Mouse (Mus musculus): ENCODE data around the gene Gstt3. TPM values are rescaled to one million over a fixed set of nuclear protein-coding genes. Genes with fewer than 3 reads are reported as not detected.

Gstt3 gene
- polyA plus RNA-seq, 1 experiment from 2014 or later, result 15.4 TPM

DNA sequence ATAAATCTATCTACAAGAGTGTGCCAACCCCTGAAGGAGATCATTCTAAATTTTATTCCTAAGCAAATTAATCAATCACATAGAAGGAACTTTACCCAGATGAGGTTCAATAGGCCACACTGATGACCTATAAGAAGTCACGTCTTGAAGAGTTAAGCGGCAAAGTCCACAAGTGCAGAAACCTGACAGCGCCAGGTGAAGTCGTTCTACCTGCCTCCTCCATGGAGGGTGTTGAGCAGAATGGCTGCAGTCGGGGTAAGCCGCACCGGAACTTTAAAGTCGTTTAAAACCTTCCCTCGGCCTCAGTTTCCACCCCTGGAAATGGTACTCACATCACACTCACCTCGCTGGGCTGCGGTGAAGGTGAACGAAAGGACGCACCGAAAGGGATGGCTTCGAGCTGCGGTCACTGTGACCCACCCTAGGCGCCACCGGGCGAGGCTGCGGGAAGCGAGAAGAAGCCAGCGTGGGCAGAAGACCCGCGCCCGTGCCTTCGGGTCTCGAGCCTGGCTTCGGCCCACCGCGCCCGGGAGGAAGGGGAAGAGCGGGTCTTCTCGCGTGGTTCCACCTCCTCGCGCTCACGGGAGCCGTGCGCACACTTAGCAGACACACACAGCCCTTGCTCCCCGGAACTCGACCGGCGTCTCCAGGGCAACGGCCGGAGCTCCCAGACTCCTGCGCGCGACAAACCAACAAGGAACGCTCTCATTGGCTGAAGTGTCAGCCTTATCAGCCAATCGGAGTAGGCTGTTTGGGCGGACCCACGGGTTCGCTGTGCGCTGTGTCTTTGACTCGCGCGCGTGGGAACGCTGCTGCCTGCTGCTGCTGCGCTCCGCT is 17.3 kb downstream of the Gstt3 start, which contains the start of gene Cabin1:
Gene Cabin1, minus strand, starts transcription at position 660 of the 837 bp plus-strand sequence.
- H3K9me3 ChIP-seq (replicated peaks), result no peaks in the 10 kb centered on the region
- peak within 1 kb of the TSS; percentile 78 for H3K4me3 ChIP-seq (replicated peaks)
- WGBS (ENCODE audit: insufficient replicate concordance), result under 1% methylated on average over 61 of the region's 61 CpGs
- no peaks in the 10 kb centered on the region for H3K27me3 ChIP-seq
- peak; percentile 94 for ATAC-seq (ENCODE audit: insufficient read depth)
- H3K36me3 ChIP-seq (replicated peaks), result peaks cover 29% of the 10 kb centered on the region
- peak within 1 kb of the TSS; percentile 79 for H3K9ac ChIP-seq
- peaks cover 45% of the 10 kb centered on the region for H3K4me1 ChIP-seq (replicated peaks)
- peak within 1 kb of the TSS; percentile 93 for H3K27ac ChIP-seq (replicated peaks)
- peak within 1 kb of the TSS; percentile 89 for H3K4me2 ChIP-seq

DNA sequence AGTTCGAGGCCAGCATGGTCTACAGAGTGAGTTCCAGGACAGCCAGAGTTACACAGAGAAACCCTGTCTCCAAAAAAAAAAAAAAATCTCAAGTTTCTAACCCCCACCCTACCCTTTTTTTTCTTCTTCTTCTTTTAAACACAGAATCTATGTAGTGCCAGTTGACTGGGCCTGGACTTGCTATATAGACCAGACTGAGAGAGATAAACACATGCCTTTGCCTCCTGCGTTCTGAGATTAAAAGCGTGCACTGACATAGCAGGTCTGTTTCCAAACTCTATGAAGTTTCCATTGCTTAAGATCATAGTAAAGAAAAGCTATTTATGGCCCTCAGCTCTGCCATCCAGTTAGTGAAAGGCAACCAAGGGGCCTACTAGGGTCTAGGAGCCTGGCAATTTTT is 18.8 kb downstream of the Gstt3 start:
- ATAC-seq (ENCODE audit: insufficient read depth), result peak; percentile 21; the same call in 1 of the 2 replicates
- Histone ChIP-seq H3K4me2 (peak overlapping the region; percentile 89), H3K27ac (replicated peaks) (peak overlapping the region; percentile 90)

DNA sequence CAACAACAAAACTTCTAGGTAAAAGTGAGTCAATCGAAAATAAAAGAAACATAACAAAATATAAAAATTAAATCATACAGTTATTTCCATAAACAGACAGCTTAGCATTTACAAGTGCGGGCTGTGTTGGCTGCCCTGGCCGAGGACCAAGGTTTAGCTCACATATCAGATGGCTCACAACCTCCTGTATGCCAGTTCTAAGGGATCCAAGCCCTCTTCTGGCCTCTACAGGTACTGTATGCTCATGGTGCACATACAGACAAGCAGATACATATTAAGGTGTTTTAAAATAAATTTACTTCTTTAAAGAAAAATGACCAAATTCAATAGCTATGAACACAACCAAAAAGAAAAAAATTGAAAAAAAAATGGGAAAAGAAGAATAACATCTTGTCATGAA is 20.9 kb downstream of the Gstt3 start:
- 83% methylated on average over 3 of the region's 3 CpGs for WGBS (ENCODE audit: insufficient replicate concordance)
- H3K4me2 ChIP-seq, result no peak overlapping the region
- H3K4me1 ChIP-seq (replicated peaks), result peaks cover 29% of the 10 kb centered on the region
- H3K9me3 ChIP-seq (replicated peaks), result no peaks in the 10 kb centered on the region
- no peak for ATAC-seq (ENCODE audit: insufficient read depth)
- no peak overlapping the region for H3K27ac ChIP-seq (replicated peaks)
- no peak overlapping the region for H3K9ac ChIP-seq
- no peaks in the 10 kb centered on the region for H3K27me3 ChIP-seq
- no peak overlapping the region for H3K4me3 ChIP-seq (replicated peaks)
- H3K36me3 ChIP-seq (replicated peaks), result peaks cover 58% of the 10 kb centered on the region

More for the DNA sequence above, 18.8 kb downstream of the Gstt3 start:
- Histone ChIP-seq H3K27me3 (no peaks in the 10 kb centered on the region), H3K4me3 (replicated peaks) (peak overlapping the region; percentile 50), H3K9me3 (replicated peaks) (no peaks in the 10 kb centered on the region), H3K4me1 (replicated peaks) (peaks cover 42% of the 10 kb centered on the region), H3K36me3 (replicated peaks) (peaks cover 44% of the 10 kb centered on the region), H3K9ac (peak overlapping the region; percentile 20; the same call in 1 of the 2 replicates)
- WGBS (ENCODE audit: insufficient replicate concordance), result 40% methylated on average over 3 of the region's 3 CpGs

DNA sequence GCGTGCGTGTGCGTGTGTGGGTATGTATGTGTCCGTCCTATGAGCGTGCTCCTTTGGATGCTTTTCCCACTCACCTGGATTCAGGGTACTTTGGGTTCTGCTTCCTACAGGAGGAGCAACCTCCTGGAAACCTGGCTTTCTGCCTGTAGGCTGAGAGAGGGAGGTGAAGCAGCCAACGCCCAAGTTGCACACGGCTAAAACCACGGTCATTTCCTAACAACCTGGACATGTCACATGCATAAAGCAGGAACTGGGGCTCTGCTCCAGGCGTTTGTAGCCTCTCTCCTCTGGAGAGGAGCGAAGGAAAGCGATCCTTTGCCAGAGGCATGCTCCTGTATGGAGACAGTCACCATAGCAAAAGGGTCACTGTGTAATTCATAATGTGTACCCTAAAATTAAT is 24.5 kb downstream of the Gstt3 start:
- peaks cover 92% of the 10 kb centered on the region for H3K36me3 ChIP-seq (replicated peaks)
- H3K27me3 ChIP-seq, result no peaks in the 10 kb centered on the region
- no peak for ATAC-seq (ENCODE audit: insufficient read depth)
- H3K27ac ChIP-seq (replicated peaks), result no peak overlapping the region
- 81% methylated on average over 11 of the region's 11 CpGs for WGBS (ENCODE audit: insufficient replicate concordance)
- no peak overlapping the region for H3K4me3 ChIP-seq (replicated peaks)
- H3K9ac ChIP-seq, result no peak overlapping the region
- peaks cover 5% of the 10 kb centered on the region for H3K4me1 ChIP-seq (replicated peaks)
- no peaks in the 10 kb centered on the region for H3K9me3 ChIP-seq (replicated peaks)
- no peak overlapping the region for H3K4me2 ChIP-seq

DNA sequence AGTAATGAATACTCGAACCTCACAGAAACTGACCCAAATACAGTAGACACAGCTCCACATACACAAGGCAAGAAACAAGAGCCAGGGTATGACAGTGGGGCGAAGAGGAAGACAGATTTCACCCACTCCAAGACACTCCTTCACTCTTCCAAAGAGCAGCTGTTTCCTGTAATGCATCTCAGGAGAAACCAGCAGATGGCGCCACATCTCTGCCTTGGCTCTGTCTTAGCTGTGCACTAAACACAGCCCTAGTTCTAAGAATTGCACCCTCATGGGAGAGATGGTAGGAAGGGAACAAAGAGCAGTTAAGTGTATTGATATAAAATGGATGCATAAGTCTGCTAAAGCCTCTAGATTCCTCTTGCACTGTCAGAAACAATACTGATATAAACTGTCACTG is 37.2 kb downstream of the Gstt3 start:
- H3K4me3 ChIP-seq (replicated peaks), result no peak overlapping the region
- H3K27me3 ChIP-seq, result no peaks in the 10 kb centered on the region
- no peak overlapping the region for H3K27ac ChIP-seq (replicated peaks)
- no peaks in the 10 kb centered on the region for H3K9me3 ChIP-seq (replicated peaks)
- peak; percentile 65 for ATAC-seq (ENCODE audit: insufficient read depth)
- H3K4me2 ChIP-seq, result no peak overlapping the region
- WGBS (ENCODE audit: insufficient replicate concordance), result 45% methylated on average over 3 of the region's 3 CpGs
- peaks cover 99% of the 10 kb centered on the region for H3K36me3 ChIP-seq (replicated peaks)
- no peaks in the 10 kb centered on the region; the same call in 1 of the 2 replicates for H3K4me1 ChIP-seq (replicated peaks)
- no peak overlapping the region for H3K9ac ChIP-seq

DNA sequence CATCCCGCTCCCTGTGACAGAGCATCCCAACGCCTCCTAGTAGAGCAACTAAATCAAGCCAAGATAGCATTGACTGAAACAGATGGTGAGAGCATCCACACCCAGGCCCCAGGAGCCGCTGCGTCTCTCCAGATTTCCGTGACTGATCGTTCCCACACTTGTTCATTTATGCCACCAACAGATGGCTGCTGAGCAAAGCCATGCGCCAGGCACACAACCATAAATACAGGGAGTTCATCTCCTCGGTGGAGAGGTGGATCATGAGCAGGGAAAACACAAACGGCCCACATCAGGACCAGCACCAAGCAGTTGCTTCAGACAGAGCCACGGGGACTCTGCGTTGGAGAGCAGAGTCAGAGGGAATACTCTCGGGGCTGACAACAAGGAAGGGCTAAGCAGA is 37.8 kb downstream of the Gstt3 start:
- Histone ChIP-seq H3K9ac (no peak overlapping the region), H3K27ac (replicated peaks) (no peak overlapping the region), H3K9me3 (replicated peaks) (no peaks in the 10 kb centered on the region), H3K27me3 (no peaks in the 10 kb centered on the region), H3K4me1 (replicated peaks) (no peaks in the 10 kb centered on the region; the same call in 1 of the 2 replicates), H3K4me3 (replicated peaks) (no peak overlapping the region), H3K36me3 (replicated peaks) (peaks cover 99% of the 10 kb centered on the region), H3K4me2 (no peak overlapping the region)
- no peak for ATAC-seq (ENCODE audit: insufficient read depth)
- 78% methylated on average over 12 of the region's 12 CpGs for WGBS (ENCODE audit: insufficient replicate concordance)

DNA sequence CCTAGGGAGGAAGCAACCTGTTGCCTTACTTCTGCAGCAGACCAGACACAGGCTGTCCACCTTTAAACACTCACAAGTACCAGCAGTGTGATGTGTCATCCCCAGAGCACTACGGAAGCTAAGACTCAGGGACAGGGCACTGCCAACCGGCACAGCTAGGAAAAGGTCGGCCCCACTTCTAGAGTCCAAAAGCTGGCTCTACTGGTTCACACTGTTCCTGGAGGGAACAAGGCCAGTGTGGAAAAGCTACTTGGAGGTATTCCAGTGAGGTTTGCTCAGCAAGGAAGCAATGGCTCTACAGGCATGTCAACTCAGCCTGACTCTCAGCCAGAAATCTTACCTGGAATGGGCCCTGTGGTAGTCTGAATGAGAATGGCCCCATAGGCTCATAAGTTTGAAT is 40.3 kb downstream of the Gstt3 start:
- peaks cover 98% of the 10 kb centered on the region for H3K36me3 ChIP-seq (replicated peaks)
- 90% methylated on average over 3 of the region's 3 CpGs for WGBS (ENCODE audit: insufficient replicate concordance)

DNA sequence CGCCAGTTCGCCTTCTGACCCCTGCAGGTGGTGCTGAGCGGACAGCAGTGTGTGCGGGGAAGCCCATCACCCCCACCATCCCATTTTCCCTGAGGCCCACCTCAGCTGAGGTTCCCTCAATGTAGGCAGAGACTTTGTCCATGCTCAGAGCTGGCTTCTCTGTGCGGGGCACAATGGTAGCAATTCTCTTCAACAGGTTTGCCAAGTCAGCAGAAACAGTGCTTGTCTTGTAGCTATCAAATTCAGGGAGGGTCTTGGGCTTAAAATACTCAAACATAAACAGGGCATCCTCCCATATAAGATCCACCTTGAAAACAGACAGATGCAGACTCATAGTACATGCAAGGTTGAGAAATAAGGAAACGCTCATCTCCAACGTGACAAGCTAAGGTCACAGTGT is 55.8 kb downstream of the Gstt3 start:
- no peak overlapping the region for H3K9ac ChIP-seq
- no peaks in the 10 kb centered on the region for H3K27me3 ChIP-seq
- ATAC-seq (ENCODE audit: insufficient read depth), result no peak
- no peak overlapping the region for H3K27ac ChIP-seq (replicated peaks)
- no peak overlapping the region for H3K4me2 ChIP-seq
- H3K36me3 ChIP-seq (replicated peaks), result peaks cover 93% of the 10 kb centered on the region
- H3K4me1 ChIP-seq (replicated peaks), result no peaks in the 10 kb centered on the region
- no peaks in the 10 kb centered on the region for H3K9me3 ChIP-seq (replicated peaks)
- no peak overlapping the region for H3K4me3 ChIP-seq (replicated peaks)
- WGBS (ENCODE audit: insufficient replicate concordance), result 89% methylated on average over 7 of the region's 7 CpGs

More for the DNA sequence above, 40.3 kb downstream of the Gstt3 start:
- no peak overlapping the region for H3K27ac ChIP-seq (replicated peaks)
- no peaks in the 10 kb centered on the region for H3K27me3 ChIP-seq
- no peak for ATAC-seq (ENCODE audit: insufficient read depth)
- no peaks in the 10 kb centered on the region for H3K9me3 ChIP-seq (replicated peaks)
- H3K4me3 ChIP-seq (replicated peaks), result no peak overlapping the region
- H3K4me2 ChIP-seq, result no peak overlapping the region
- H3K9ac ChIP-seq, result no peak overlapping the region
- no peaks in the 10 kb centered on the region; the same call in 1 of the 2 replicates for H3K4me1 ChIP-seq (replicated peaks)

Other genes starting within 250 kb of the Gstt3 start
- gene Lrrc75b, start 221.1 kb downstream of the Gstt3 start, polyA plus RNA-seq (2015; fragmentation: Nextera tagmentation; extraction: Ambion mirVana), result 0.06 and 0.15 TPM in 2 replicates
- gene Ggt1, start 219.8 kb downstream of the Gstt3 start, polyA plus RNA-seq (2015; fragmentation: Nextera tagmentation; extraction: Ambion mirVana), result 13.8 and 22.1 TPM in 2 replicates
- 0.75 and 1.3 TPM in 2 replicates for gene Ggt5, start 192.1 kb downstream of the Gstt3 start, polyA plus RNA-seq (2015; fragmentation: Nextera tagmentation; extraction: Ambion mirVana)
- 1.9 and 2.0 TPM in 2 replicates for gene Susd2, start 137.4 kb downstream of the Gstt3 start, polyA plus RNA-seq (2015; fragmentation: Nextera tagmentation; extraction: Ambion mirVana)
- 14.3 and 14.7 TPM in 2 replicates for gene Cabin1, start 17.1 kb downstream of the Gstt3 start, polyA plus RNA-seq (2015; fragmentation: Nextera tagmentation; extraction: Ambion mirVana)
- gene Ddt, start 8.0 kb downstream of the Gstt3 start, polyA plus RNA-seq (2015; fragmentation: Nextera tagmentation; extraction: Ambion mirVana), result 185 and 204 TPM in 2 replicates
- not detected in 2 replicates for gene Gm20441, start 460 bp downstream of the Gstt3 start, polyA plus RNA-seq (2015; fragmentation: Nextera tagmentation; extraction: Ambion mirVana)
- 108 and 151 TPM in 2 replicates for gene Gstt1, start 17.2 kb upstream of the Gstt3 start, polyA plus RNA-seq (2015; fragmentation: Nextera tagmentation; extraction: Ambion mirVana)
- gene Gstt4, start 41.1 kb upstream of the Gstt3 start, polyA plus RNA-seq (2015; fragmentation: Nextera tagmentation; extraction: Ambion mirVana), result not detected in 2 replicates
- 50.5 and 54.2 TPM in 2 replicates for gene Gstt2, start 56.0 kb upstream of the Gstt3 start, polyA plus RNA-seq (2015; fragmentation: Nextera tagmentation; extraction: Ambion mirVana)
- 755 and 825 TPM in 2 replicates for gene Mif, start 78.8 kb upstream of the Gstt3 start, polyA plus RNA-seq (2015; fragmentation: Nextera tagmentation; extraction: Ambion mirVana)
- 0.53 and 0.67 TPM in 2 replicates for gene Derl3, start 112.0 kb upstream of the Gstt3 start, polyA plus RNA-seq (2015; fragmentation: Nextera tagmentation; extraction: Ambion mirVana)
- gene Smarcb1, start 140.2 kb upstream of the Gstt3 start, polyA plus RNA-seq (2015; fragmentation: Nextera tagmentation; extraction: Ambion mirVana), result 63.7 and 64.5 TPM in 2 replicates
- gene Chchd10, start 151.7 kb upstream of the Gstt3 start, polyA plus RNA-seq (2015; fragmentation: Nextera tagmentation; extraction: Ambion mirVana), result 117 and 142 TPM in 2 replicates
- 2.4 and 3.1 TPM in 2 replicates for gene Mmp11, start 155.1 kb upstream of the Gstt3 start, polyA plus RNA-seq (2015; fragmentation: Nextera tagmentation; extraction: Ambion mirVana)
- gene Gm867, start 159.3 kb upstream of the Gstt3 start, polyA plus RNA-seq (2015; fragmentation: Nextera tagmentation; extraction: Ambion mirVana), result 25.1 and 27.1 TPM in 2 replicates
- 6.4 and 9.1 TPM in 2 replicates for gene Vpreb3, start 161.6 kb upstream of the Gstt3 start, polyA plus RNA-seq (2015; fragmentation: Nextera tagmentation; extraction: Ambion mirVana)
- gene Gm5134, start 173.1 kb upstream of the Gstt3 start, polyA plus RNA-seq (2015; fragmentation: Nextera tagmentation; extraction: Ambion mirVana), result 0.23 TPM in 1 of 2 replicates, not detected in the other